Mouse (Mus musculus) olfactory bulb, adult 2 months (tissue): Measurements from ENCODE around the gene Aqp5.

Source experiments
- CTCF ChIP-seq: fragments of 200-500 bp; IDR thresholded peaks from 2 replicates; pipeline ENCODE4 v1.5.1; 2012; ENCODE audit warnings: low read depth, mild to moderate bottlenecking, low read length, moderate library complexity; ENCODE audit not compliant: insufficient read depth
- POLR2A ChIP-seq: fragments of 200-500 bp; IDR thresholded peaks from 2 replicates; pipeline ENCODE4 v1.6.1; 2012; ENCODE audit warnings: mild to moderate bottlenecking, low read depth, low read length, moderate library complexity; ENCODE audit not compliant: insufficient read depth

DNA sequence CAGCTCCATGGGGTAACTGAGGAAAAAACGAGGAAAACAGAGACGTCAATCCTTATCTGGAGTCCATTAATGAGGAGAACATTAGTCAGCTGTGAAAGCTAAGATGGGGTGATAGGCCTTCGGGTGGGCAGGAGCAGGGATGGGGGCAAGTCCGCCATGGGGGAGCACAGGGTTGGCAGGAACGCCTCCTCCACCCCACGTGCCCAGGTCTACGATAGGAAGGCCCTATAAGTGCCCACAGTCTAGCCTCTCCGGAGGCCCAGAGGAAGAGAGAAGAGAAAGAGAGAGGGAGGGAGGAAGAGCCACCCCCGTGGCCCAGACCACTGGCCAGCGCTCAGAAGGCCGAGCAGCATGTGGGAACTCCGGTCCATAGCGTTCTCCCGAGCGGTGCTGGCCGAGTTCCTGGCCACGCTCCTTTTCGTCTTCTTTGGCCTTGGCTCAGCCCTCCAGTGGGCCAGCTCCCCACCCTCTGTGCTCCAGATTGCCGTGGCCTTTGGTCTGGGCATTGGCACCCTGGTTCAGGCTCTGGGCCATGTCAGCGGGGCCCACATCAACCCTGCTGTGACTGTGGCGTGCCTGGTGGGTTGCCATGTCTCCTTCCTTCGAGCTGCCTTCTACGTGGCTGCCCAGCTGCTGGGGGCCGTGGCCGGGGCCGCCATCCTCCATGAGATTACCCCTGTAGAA lies 11.6 kb upstream of the Aqp5 start, which contains the start of gene Aqp2:
- TF ChIP-seq CTCF (no peak), POLR2A (no peak)
